Mouse (Mus musculus) layer of hippocampus, adult 11-12 months (tissue): ENCODE measurements around the gene Ssc5d.
"Not testable (repeated sequence)": the region's sequence is repeated elsewhere in the genome, so short reads cannot be mapped to it uniquely, and the experiment has no call there.

Experiments used
- DNase-seq: peaks from one replicate; pipeline ENCODE4 v3.0.0; 2022; ENCODE audit warnings: low spot score

The Ssc5d gene

DNA sequence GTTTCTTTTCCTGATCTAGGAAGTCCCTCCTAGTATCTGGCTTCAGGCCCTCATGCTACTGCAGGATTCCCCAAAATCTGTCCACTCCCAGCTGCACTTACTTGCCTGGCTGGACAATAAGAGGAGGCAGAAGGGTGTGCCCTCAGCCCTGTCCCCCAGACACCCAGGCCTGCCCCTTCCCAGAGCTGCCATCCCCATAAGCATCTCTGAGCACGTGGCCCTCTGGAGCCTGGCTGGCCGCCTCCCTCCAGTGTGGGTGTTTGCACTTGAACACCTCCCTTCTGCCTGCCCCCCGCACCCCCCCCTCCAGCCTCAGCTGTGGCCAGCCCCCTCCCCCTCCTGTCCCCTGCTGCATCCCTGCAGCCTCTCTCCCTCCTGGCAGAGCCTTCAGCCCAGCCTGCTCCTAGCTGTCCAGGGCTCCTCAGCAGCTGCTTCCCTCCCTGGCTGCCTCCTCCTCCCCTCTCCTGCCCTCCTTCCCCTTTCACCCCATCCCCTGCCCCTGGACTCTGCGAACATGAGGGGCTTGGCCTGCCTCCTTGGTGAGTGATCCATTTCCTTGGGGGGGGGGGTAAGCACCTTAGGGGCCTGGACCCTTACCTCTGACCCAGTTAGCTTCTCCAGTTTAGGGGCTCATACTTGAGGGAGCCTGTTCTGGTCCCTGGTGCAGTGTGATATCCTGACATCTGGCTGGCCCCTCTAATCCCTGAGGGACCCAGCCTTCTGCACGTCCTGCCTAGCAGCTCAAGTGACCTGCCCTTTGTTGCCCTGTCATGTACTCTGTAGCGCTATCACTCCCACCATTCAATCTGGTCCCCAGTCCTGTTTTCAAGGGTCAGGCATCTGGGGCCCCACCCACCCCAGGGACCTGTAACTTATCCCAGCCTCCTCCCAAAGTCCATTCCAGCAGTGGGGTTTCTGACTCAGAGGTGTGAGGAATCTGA lies at the start of gene Ssc5d:
Gene Ssc5d (plus strand): TSS at position 345 of the 941 bp plus-strand sequence.
- DNase-seq: no peak

DNA sequence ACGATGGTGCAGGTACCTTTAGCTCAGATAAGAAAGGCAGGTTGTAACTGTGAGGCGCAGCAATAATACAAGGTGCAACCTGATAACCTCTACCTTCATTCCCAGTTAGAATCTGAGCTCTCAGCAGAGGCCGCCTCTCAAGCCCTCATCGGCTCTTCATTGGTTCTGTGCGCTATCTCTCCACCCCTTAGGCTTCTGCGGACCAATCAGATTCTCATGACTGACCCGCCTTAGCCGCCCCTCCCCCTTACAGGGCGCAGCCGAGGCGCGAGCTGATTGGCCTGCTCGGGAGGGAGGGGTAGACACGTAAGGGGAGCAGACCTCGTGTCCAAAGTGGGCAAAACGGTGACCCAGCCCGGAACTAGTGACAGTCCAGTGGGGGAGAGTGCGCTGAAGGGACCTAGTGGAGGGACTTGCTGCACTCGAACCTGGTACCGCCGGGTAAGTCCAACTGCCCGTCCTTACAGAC lies 48.8 kb upstream of the Ssc5d start, which contains the start of gene Isoc2a:
Gene Isoc2a (plus strand): TSS at position 401 of the 469 bp plus-strand sequence.
- peak; percentile 90 for DNase-seq

GRCm38 (mm10) chr7:4877226-4877625 lies 48.4 kb upstream of the Ssc5d start:
- no peak for DNase-seq

- DNase-seq: no peak
Observed at GRCm38 (mm10) chr7:4878186-4878585, 47.4 kb upstream of the Ssc5d start.

DNA sequence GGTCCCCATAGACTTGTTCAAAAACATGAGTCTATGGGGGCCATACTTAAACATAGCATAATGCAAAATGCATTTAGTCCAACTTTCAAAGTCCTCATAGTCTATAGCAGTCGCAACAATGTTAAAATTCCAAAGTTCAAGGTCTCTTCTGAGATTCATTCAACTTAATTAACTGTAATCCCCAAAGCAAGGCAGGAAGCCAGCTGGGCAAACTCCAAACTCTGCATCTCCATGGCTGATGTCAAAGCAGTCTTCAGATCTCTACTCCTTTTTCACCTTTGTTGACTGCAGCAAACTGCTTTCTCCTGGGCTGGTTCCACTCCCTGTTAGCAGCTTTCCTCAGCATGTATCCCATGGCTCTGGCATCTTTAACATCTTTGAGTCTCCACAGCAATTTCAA lies 46.5 kb upstream of the Ssc5d start:
- not testable (repeated sequence) for DNase-seq

DNA sequence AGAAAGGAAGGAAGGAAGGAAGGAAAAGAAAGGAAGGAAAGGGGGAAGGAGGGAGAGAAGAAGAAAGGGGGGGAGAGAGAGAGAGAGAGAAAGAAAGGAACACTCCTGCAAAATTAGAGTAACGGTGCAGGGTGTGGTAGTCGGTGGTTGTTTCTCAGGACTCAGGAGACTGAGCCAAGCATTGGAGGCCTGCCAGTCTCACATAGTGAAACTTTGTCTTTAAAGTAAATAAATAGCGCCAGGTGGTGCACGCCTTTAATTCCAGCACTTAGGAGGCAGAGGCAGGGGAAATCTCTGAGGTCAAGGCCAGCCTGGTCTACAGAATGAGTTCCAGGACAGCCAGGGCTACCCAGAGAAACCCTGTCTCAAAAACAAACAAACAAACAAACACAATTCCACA lies 38.9 kb upstream of the Ssc5d start:
- no peak for DNase-seq

- DNase-seq: no peak
Observed at GRCm38 (mm10) chr7:4895186-4895585, 30.4 kb upstream of the Ssc5d start.

DNA sequence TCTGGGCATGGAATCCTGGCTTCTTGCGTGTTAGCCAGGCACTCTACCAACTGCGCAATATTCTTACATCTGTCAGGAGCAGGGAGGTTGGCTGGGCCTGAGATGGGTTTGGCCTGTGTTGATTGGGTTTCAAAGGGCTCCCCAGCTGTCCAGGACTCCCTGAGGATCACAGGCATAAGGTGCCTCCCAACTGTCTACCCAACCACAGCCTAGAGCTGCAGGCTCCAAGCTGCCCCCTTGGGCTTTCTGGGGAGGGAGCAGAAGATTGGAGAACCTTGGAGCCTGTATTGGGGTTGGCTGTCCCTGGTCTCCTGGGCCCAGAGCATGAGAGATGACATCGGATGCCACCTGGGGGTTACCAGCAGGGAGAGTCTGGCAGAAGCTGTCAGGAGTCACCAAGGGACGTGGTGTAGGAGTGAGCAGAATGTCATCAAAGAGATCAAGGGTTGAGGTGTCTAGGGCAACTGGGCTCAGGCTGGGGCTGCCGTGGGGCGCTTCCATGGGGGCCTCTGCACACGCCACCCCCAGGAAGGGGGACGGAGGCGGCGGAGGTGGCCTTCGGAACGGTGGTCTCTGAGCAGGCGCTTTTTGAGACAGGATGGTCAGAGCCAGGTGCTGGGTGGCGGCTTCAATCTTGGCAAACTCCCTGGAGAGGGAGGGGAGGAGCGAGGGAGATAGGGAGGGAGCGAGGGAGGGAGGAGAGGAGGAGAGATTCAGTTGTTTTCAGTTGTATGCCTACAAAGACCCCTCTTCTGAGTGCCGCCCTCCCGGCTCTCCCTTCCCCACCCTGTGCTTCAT lies 26.5 kb upstream of the Ssc5d start:
- no peak for DNase-seq

- DNase-seq: no peak
Observed at GRCm38 (mm10) chr7:4899649-4900522, 25.7 kb upstream of the Ssc5d start.

- DNase-seq: no peak
Observed at GRCm38 (mm10) chr7:4900523-4900851, 25.1 kb upstream of the Ssc5d start.

- DNase-seq: no peak
Observed at GRCm38 (mm10) chr7:4901171-4901570, 24.4 kb upstream of the Ssc5d start.

- no peak for DNase-seq
Observed at GRCm38 (mm10) chr7:4902404-4902803, 23.2 kb upstream of the Ssc5d start.

- no peak for DNase-seq
Observed at GRCm38 (mm10) chr7:4906466-4906950, 19.1 kb upstream of the Ssc5d start, which contains the start of gene Gm36210. Gene Gm36210, minus strand, starts transcription at chr7:4906516.

- DNase-seq: peak; percentile 73
Observed at GRCm38 (mm10) chr7:4911561-4911960, 14.0 kb upstream of the Ssc5d start.

GRCm38 (mm10) chr7:4912248-4912647 lies 13.3 kb upstream of the Ssc5d start:
- no peak for DNase-seq

- peak; percentile 95 for DNase-seq
Observed at GRCm38 (mm10) chr7:4915007-4915665, 10.4 kb upstream of the Ssc5d start, which contains the start of gene Zfp628. Gene Zfp628, plus strand, starts transcription at chr7:4915217.

GRCm38 (mm10) chr7:4915669-4916416 lies 9.7 kb upstream of the Ssc5d start:
- DNase-seq: no peak

DNA sequence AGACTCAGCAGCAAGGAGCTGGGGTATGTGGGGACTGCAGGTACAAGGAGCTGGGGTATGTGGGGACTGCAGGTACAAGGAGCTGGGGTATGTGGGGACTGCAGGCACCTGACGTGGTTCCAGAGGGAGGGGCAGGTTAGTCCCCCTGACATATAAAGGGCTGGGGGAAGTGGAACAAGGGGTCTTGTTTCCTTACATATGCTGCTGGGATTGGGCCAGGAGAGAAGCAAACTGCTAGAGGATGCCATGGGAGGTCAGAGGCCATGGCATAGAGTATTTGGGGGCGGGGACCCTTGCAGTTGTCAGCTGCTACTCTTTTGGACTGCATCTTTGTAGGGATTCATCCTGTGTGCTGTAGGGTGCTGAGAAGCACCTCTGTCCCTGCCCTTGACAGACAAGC lies 8.1 kb upstream of the Ssc5d start:
- DNase-seq: no peak

- DNase-seq: no peak
Observed at GRCm38 (mm10) chr7:4918681-4919080, 6.9 kb upstream of the Ssc5d start.

- no peak for DNase-seq
Observed at GRCm38 (mm10) chr7:4919096-4919495, 6.5 kb upstream of the Ssc5d start.
